Mouse (Mus musculus) CH12.LX (cell line): Measurements from ENCODE around the gene Rfc4. TPM values are rescaled to one million over a fixed set of nuclear protein-coding genes. Genes with fewer than 3 reads are reported as not detected.
A peak's percentile ranks its signal among the peaks of the same experiment; 100 is the strongest.

Experiments
- DNase-seq: peaks from one replicate; pipeline ENCODE4 v3.0.0-alpha.2; 2013; ENCODE audit errors: extremely low read depth
- H3K27ac ChIP-seq: 2 replicates; pipeline ENCODE4 v1.5.1; 2012; ENCODE audit warnings: low read depth, mild to moderate bottlenecking, control low read depth, moderate library complexity; ENCODE audit not compliant: insufficient read depth
- H3K27me3 ChIP-seq: replicated peaks from 2 replicates; pipeline ENCODE3; 2012; ENCODE audit warnings: inconsistent platforms
- H3K36me3 ChIP-seq, 2 experiments: replicated peaks in 1 of 2; 2 replicates each; pipeline versions ENCODE3 to v1.6.1; 2012; ENCODE audit warnings: inconsistent platforms in 1 of 2, low read length in 1 of 2, mild to moderate bottlenecking in 1 of 2, mixed read lengths in 1 of 2, moderate library complexity in 1 of 2; ENCODE audit not compliant: control insufficient read depth in 1 of 2, insufficient read depth in 1 of 2
- H3K4me1 ChIP-seq, 2 experiments: 2 replicates each; pipeline ENCODE4 v1.6.1; 2012; ENCODE audit warnings: inconsistent platforms in 1 of 2, moderate library complexity in 1 of 2; ENCODE audit not compliant: insufficient read depth in 2 of 2, control insufficient read depth in 1 of 2
- H3K4me2 ChIP-seq: 2 replicates; pipeline ENCODE4 v1.6.1; 2012; ENCODE audit warnings: low read depth, mild to moderate bottlenecking, control low read depth; ENCODE audit not compliant: poor library complexity, insufficient read depth, severe bottlenecking
- H3K4me3 ChIP-seq, 3 experiments: fragments of 150-350 bp in 1 of 3; sonication (generic) in 1 of 3; replicated peaks in 1 of 3; 2 replicates each; pipeline versions ENCODE3 to v1.5.1; 2011 to 2012; ENCODE audit warnings: low read depth in 2 of 3, low read length in 2 of 3, mild to moderate bottlenecking in 2 of 3, moderate library complexity in 2 of 3, control low read depth in 1 of 3, improper control_type of control experiment in 1 of 3, inconsistent platforms in 1 of 3, mixed read lengths in 1 of 3; ENCODE audit not compliant: poor library complexity in 1 of 3
- H3K79me2 ChIP-seq: replicated peaks from 2 replicates; pipeline ENCODE4 v1.6.1; 2012; ENCODE audit warnings: mild to moderate bottlenecking, moderate library complexity; ENCODE audit not compliant: control insufficient read depth, poor library complexity, insufficient read depth, severe bottlenecking; ENCODE audit errors: extremely low read depth
- H3K9ac ChIP-seq: 2 replicates; pipeline ENCODE4 v1.6.1; 2012; ENCODE audit warnings: low read depth, mild to moderate bottlenecking, control low read depth, moderate library complexity; ENCODE audit not compliant: insufficient read depth
- H3K9me3 ChIP-seq: replicated peaks from 2 replicates; pipeline ENCODE3; 2012; ENCODE audit warnings: low read length, inconsistent platforms, mixed read lengths
- BHLHE40 ChIP-seq: IDR thresholded peaks from 2 replicates; pipeline ENCODE4 v1.6.1; 2011; ENCODE audit warnings: mild to moderate bottlenecking, low read depth, low read length, improper control_type of control experiment
- CHD2 ChIP-seq: IDR thresholded peaks from 2 replicates; pipeline ENCODE4 v1.6.1; 2011; ENCODE audit warnings: low read length, improper control_type of control experiment
- E2F4 ChIP-seq: IDR thresholded peaks from 2 replicates; pipeline ENCODE4 v1.6.1; 2011; ENCODE audit warnings: low read depth, low read length, improper control_type of control experiment; ENCODE audit not compliant: insufficient replicate concordance
- ELF1 ChIP-seq: IDR thresholded peaks from 2 replicates; pipeline ENCODE4 v1.6.1; 2014; ENCODE audit warnings: low read depth, mild to moderate bottlenecking, inconsistent platforms, low read length, improper control_type of control experiment
- ETS1 ChIP-seq: conservative IDR thresholded peaks from 2 replicates; pipeline ENCODE4 v1.6.1; 2012; ENCODE audit warnings: low read depth, mild to moderate bottlenecking, inconsistent platforms, low read length, improper control_type of control experiment, moderate library complexity
- GABPA ChIP-seq: IDR thresholded peaks from 2 replicates; pipeline ENCODE4 v1.6.1; 2012; ENCODE audit warnings: low read depth, low read length, improper control_type of control experiment, inconsistent platforms; ENCODE audit not compliant: insufficient replicate concordance
- HCFC1 ChIP-seq: IDR thresholded peaks from 2 replicates; pipeline ENCODE4 v1.6.1; 2012; ENCODE audit warnings: low read depth, mild to moderate bottlenecking, inconsistent platforms, low read length, improper control_type of control experiment
- IRF4 ChIP-seq: IDR thresholded peaks from 2 replicates; pipeline ENCODE4 v1.6.1; 2014; ENCODE audit warnings: low read depth, mild to moderate bottlenecking, inconsistent platforms, low read length, improper control_type of control experiment
- JUN ChIP-seq: IDR thresholded peaks from 2 replicates; pipeline ENCODE4 v1.6.1; 2011; ENCODE audit warnings: low read depth, mild to moderate bottlenecking, low read length, improper control_type of control experiment, moderate library complexity; ENCODE audit not compliant: insufficient read depth
- JUND ChIP-seq: conservative IDR thresholded peaks from 2 replicates; pipeline ENCODE4 v1.6.1; 2011; ENCODE audit warnings: low read depth, low read length, improper control_type of control experiment
- MAFK ChIP-seq: IDR thresholded peaks from 2 replicates; pipeline ENCODE4 v1.6.1; 2011; ENCODE audit warnings: low read length, improper control_type of control experiment; ENCODE audit not compliant: insufficient replicate concordance
- MAZ ChIP-seq: IDR thresholded peaks from 2 replicates; pipeline ENCODE4 v1.6.1; 2012; ENCODE audit warnings: low read depth, mild to moderate bottlenecking, inconsistent platforms, low read length, improper control_type of control experiment, moderate library complexity
- MEF2A ChIP-seq: IDR thresholded peaks from 2 replicates; pipeline ENCODE4 v1.6.1; 2014; ENCODE audit warnings: low read depth, mild to moderate bottlenecking, inconsistent platforms, low read length, improper control_type of control experiment, borderline replicate concordance
- MYC ChIP-seq: IDR thresholded peaks from 2 replicates; pipeline ENCODE4 v1.6.1; 2011; ENCODE audit warnings: low read depth, mild to moderate bottlenecking, improper control_type of control experiment, low read length
- NRF1 ChIP-seq: IDR thresholded peaks from 2 replicates; pipeline ENCODE4 v1.6.1; 2014; ENCODE audit warnings: low read depth, mild to moderate bottlenecking, inconsistent platforms, low read length, improper control_type of control experiment, moderate library complexity
- POLR2AphosphoS2 ChIP-seq: IDR thresholded peaks from 2 replicates; pipeline ENCODE4 v1.6.1; 2011; ENCODE audit warnings: low read depth, low read length, improper control_type of control experiment
- RAD21 ChIP-seq: IDR thresholded peaks from 2 replicates; pipeline ENCODE4 v1.6.1; 2011; ENCODE audit warnings: low read depth, mild to moderate bottlenecking, low read length, improper control_type of control experiment, moderate library complexity
- SIN3A ChIP-seq: IDR thresholded peaks from 2 replicates; pipeline ENCODE4 v1.6.1; 2012; ENCODE audit warnings: low read length, improper control_type of control experiment, inconsistent platforms
- SMC3 ChIP-seq: IDR thresholded peaks from 2 replicates; pipeline ENCODE4 v1.6.1; 2011; ENCODE audit warnings: low read depth, low read length, improper control_type of control experiment
- TBP ChIP-seq: conservative IDR thresholded peaks from 2 replicates; pipeline ENCODE4 v1.6.1; 2011; ENCODE audit warnings: low read depth, low read length, improper control_type of control experiment
- ZC3H11A ChIP-seq: IDR thresholded peaks from 2 replicates; pipeline ENCODE4 v1.6.1; 2012; ENCODE audit warnings: low read depth, mild to moderate bottlenecking, inconsistent platforms, low read length, improper control_type of control experiment
- ZNF384 ChIP-seq: IDR thresholded peaks from 2 replicates; pipeline ENCODE4 v1.6.1; 2012; ENCODE audit warnings: low read depth, low read length, improper control_type of control experiment, inconsistent platforms
- dilution Hi-C: fragments of 300-500 bp; cut with MboI; formaldehyde crosslinking; loops from 2 replicates; pipeline ENCODE4 v1.14.3; 2020; ENCODE audit warnings: low sequenced_read_pairs; ENCODE audit not compliant: extremely low pct_unique_long_range_greater_than_20kb, extremely low pct_ligation_motif_present
- in situ Hi-C: fragments of 300-500 bp; cut with MboI; formaldehyde crosslinking; loops from 3 replicates; pipeline ENCODE4 v1.14.3; 2019; ENCODE audit warnings: low sequenced_read_pairs, low pct_ligation_motif_present, low pct_unique_long_range_greater_than_20kb, mixed read lengths
- polyA plus RNA-seq: library from polyadenylated mRNA; unstranded; fragments of >175 nt; gene quantifications from 2 replicates; pipeline ENCODE4 v1.2.1, GENCODE M21; 2012; ENCODE audit warnings: low read depth; ENCODE audit not compliant: insufficient read length
- total RNA-seq, 2 experiments: library from RNA; depleted of rRNA; stranded (reverse); fragments of 300-350 nt in 1 of 2; fragments of >200 nt in 1 of 2; gene quantifications; 2 replicates each; pipeline ENCODE4 v1.2.3; 2012 to 2014

Rfc4 gene
- total and polyA plus RNA-seq, 3 experiments = 74.6 to 191 (median 121) TPM

DNA sequence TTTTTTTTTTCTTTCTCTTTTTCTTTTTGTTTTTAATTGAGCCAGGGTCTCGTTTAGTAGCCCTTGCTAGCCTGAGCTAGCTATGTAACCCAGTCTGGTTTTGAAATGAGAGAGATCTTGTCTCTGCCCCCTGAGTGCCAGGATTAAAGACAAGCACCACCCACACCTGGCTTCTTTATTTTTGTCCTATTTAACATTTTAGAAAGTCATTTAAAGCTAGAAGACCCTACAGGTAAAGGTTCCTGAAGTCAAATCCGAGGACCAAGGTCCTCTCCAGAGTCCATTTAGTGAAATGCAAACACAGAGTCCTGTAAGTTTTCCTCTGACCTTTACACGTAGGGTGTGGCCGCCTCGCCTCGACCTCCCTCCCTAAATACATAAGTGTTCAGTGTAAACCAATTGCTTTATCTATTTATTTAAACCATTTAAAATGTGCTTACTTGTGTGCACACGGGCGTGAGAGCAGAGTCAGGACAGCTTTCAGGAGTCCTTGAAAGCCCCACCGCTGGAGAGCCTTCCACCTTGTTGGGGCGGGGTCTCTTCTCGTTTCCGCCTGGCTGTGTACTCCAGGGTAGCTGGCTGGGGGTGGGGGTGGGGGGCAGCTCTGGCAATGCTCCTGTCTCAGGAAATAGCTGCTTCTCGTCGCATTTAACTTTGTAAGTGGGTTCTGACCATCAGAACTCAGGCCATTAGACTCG lies 25.0 kb downstream of the Rfc4 start (continued):
- TF ChIP-seq E2F4 (no peak), SIN3A (peak; percentile 87), HCFC1 (peak; percentile 47), JUND (no peak), RAD21 (no peak), ELF1 (peak; percentile 55), ZC3H11A (no peak), POLR2AphosphoS2 (no peak), JUN (no peak), TBP (no peak)
- TF ChIP-seq, all 38 proteins: peak for 15

DNA sequence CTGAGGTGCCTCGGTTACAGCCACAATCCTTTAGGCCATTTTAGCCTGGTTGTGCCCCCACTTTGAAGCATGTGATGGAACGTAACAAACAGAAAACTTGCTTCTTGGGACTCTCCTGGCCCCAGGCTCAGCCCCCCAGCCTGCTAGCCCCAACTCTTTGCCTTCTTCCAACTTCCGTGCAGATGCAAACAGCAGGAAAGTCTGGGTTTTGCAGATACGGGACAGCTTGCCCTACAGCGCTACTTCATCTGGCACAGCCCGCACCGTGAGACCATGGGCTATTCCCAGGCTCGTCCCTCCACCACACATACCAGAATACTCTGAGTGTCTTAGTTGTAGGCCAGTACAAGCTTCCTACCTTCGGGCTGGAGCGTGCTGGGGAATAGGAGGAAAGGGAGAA lies 26.9 kb downstream of the Rfc4 start:
- TF ChIP-seq BHLHE40 = no peak
- TF ChIP-seq ELF1 = no peak
- TF ChIP-seq MAZ = no peak
- TF ChIP-seq MAFK = no peak
- TF ChIP-seq CHD2 = no peak
- TF ChIP-seq IRF4 = no peak
- TF ChIP-seq MYC = no peak
- no peak for TF ChIP-seq MEF2A
- Histone ChIP-seq H3K27ac (no peak overlapping the region), H3K79me2 (no peaks in the 10 kb centered on the region), H3K4me2 (no peak overlapping the region), H3K36me3 (peaks cover 0 to 17% of the 10 kb centered on the region in 2 experiments), H3K9ac (no peak overlapping the region), H3K27me3 (no peaks in the 10 kb centered on the region), H3K4me1 (peaks cover 7 to 56% of the 10 kb centered on the region in 2 experiments), H3K9me3 (no peaks in the 10 kb centered on the region), H3K4me3 (no peak overlapping the region)
- no peak for DNase-seq
- dilution Hi-C loops = no loop called here
- in situ Hi-C loops = no loop called here

DNA sequence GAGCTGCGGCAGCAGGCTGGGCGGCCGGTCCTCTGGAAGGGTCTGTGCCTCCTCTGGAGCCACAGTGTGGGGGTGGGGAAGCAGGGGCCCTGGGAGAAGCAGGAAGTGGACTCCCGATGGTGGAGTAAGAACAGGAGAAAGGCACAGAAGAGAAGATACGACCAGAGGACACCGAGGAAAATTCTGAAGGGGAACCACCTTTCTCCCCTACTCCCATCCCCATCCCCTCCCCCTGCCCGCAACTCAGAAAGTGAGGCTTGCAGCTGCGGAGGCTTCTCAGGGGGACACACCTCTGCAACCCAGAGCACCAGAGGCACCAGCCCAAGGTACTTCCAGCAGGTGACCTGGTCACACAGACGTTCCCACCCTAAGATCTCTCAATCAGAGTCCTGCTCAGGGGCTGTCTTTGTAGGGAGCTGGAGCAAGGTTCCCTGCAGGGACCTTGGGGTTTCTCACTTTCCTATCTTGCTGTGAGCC lies 27.4 kb downstream of the Rfc4 start:
- Histone ChIP-seq H3K36me3 (peaks cover 0 to 17% of the 10 kb centered on the region in 2 experiments), H3K4me2 (no peak overlapping the region), H3K4me3 (no peak overlapping the region), H3K9ac (no peak overlapping the region), H3K27ac (no peak overlapping the region), H3K9me3 (no peaks in the 10 kb centered on the region), H3K79me2 (no peaks in the 10 kb centered on the region)
- no peak for DNase-seq
- dilution Hi-C loops = no loop called here
- TF ChIP-seq GABPA (no peak), SIN3A (no peak), SMC3 (no peak), RAD21 (no peak), MEF2A (no peak), NRF1 (no peak), ZNF384 (no peak), MAFK (no peak), ETS1 (no peak)
- TF ChIP-seq, all 38 proteins: peak for 0
- in situ Hi-C loops = no loop called here
- Histone ChIP-seq H3K4me1 (peaks cover 7 to 56% of the 10 kb centered on the region in 2 experiments), H3K27me3 (no peaks in the 10 kb centered on the region)
